Comparison of ENCODE assay signal across 7 mouse cellular contexts in genomic region chr8:109185558-109186198, GRCm38 (mm10).
DNase-seq lines count a peak whose midpoint lies in the region; ATAC-seq lines count a peak whose summit lies in the region.

No protein-coding gene starts in this region.

- H3K4me3 ChIP-seq in midbrain, embryonic 13.5 days (replicated peaks): no peak overlapping the region
- peak overlapping the region; percentile 35 for H3K4me3 ChIP-seq in stomach, embryonic 16.5 days (replicated peaks; ENCODE audit: low read length)

- peaks cover 41% of the 10 kb centered on the region for H3K4me1 ChIP-seq in midbrain, embryonic 13.5 days (replicated peaks)
- no peaks in the 10 kb centered on the region; the same call in 1 of the 2 replicates for H3K4me1 ChIP-seq in stomach, embryonic 16.5 days (ENCODE audit: control insufficient read depth, insufficient read depth, low read length)

- DNase-seq in adipocyte (ENCODE audit: low spot score): peak; percentile 70
- DNase-seq in embryo, embryonic 11.5 days (ENCODE audit: low read depth, low spot score): peak; percentile 67
- peak; percentile 60 to 81 for DNase-seq in heart, adult 18-20 months
- peak; percentile 39 for DNase-seq in kidney, adult 18-20 months
- peak; percentile 47 to 55 for DNase-seq in left cerebral cortex, postnatal 36 days (ENCODE audit: low spot score in 2 of 2)

- peak overlapping the region; percentile 90 for H3K27ac ChIP-seq in midbrain, embryonic 13.5 days
- H3K27ac ChIP-seq in stomach, embryonic 16.5 days (ENCODE audit: low read length): no peak overlapping the region

- intact Hi-C loops in left cerebral cortex, postnatal 36 days (cut with DNase I): loop anchor here (2.0 to 10.0 kb wide), 3 partner anchors 65 to 1231 kb away; no protein-coding TSS in a partner anchor

- 39% methylated on average over 10 of the region's 10 CpGs for WGBS in midbrain, embryonic 13.5 days
- WGBS in stomach, embryonic 16.5 days: 20% methylated on average over 10 of the region's 10 CpGs

- no peaks in the 10 kb centered on the region for H3K27me3 ChIP-seq in midbrain, embryonic 13.5 days
- no peaks in the 10 kb centered on the region for H3K27me3 ChIP-seq in stomach, embryonic 16.5 days (ENCODE audit: control insufficient read depth, insufficient read depth, low read length)

- H3K36me3 ChIP-seq in midbrain, embryonic 13.5 days: no peaks in the 10 kb centered on the region
- H3K36me3 ChIP-seq in stomach, embryonic 16.5 days (ENCODE audit: control insufficient read depth, insufficient read depth, low read length): no peaks in the 10 kb centered on the region

- H3K9ac ChIP-seq in midbrain, embryonic 13.5 days (replicated peaks): peak overlapping the region; percentile 41; the same call in 1 of the 2 replicates
- H3K9ac ChIP-seq in stomach, embryonic 16.5 days (ENCODE audit: low read length): peak overlapping the region; percentile 69

- H3K4me2 ChIP-seq in midbrain, embryonic 13.5 days (replicated peaks): peak overlapping the region; percentile 42
- H3K4me2 ChIP-seq in stomach, embryonic 16.5 days (ENCODE audit: low read depth, low read length): peak overlapping the region; percentile 62

- peak; percentile 87 for ATAC-seq in midbrain, embryonic 13.5 days
- ATAC-seq in stomach, embryonic 16.5 days (ENCODE audit: insufficient read depth, low FRiP score): peak; percentile 78; the same call in 1 of the 2 replicates

- no peaks in the 10 kb centered on the region for H3K9me3 ChIP-seq in midbrain, embryonic 13.5 days
- H3K9me3 ChIP-seq in stomach, embryonic 16.5 days (replicated peaks; ENCODE audit: control insufficient read depth, low read length): no peaks in the 10 kb centered on the region
